Mouse (Mus musculus): ENCODE results near the gene Sbno2. TPM values are rescaled to one million over a fixed set of nuclear protein-coding genes. Genes with fewer than 3 reads are reported as not detected.
A peak's percentile ranks its signal among the peaks of the same experiment; 100 is the strongest.

Sbno2 gene
- polyA plus RNA-seq, 1 experiment from 2014 or later: 5.6 TPM

GRCm38 (mm10) chr10:80139975-80140665 lies 34.7 kb upstream of the Sbno2 start:
- H3K4me2 ChIP-seq (ENCODE audit: low read depth, low read length): no peak overlapping the region
- WGBS: 74% methylated on average over 11 of the region's 11 CpGs

GRCm38 (mm10) chr10:80139439-80139775 lies 34.0 kb upstream of the Sbno2 start:
- Histone ChIP-seq H3K9ac (replicated peaks; ENCODE audit: low read length) (peak overlapping the region; percentile 81), H3K27ac (replicated peaks; ENCODE audit: low read depth, low read length) (0 out of 2 replicates have a peak overlapping the region, but pooled peaks have one; percentile 8), H3K9me3 (replicated peaks; ENCODE audit: control insufficient read depth, low read length) (no peaks in the 10 kb centered on the region), H3K4me1 (ENCODE audit: control insufficient read depth, insufficient read depth, low read length) (peaks cover 14% of the 10 kb centered on the region), H3K4me3 (ENCODE audit: low read depth, low read length) (peak overlapping the region; percentile 76), H3K4me2 (ENCODE audit: low read depth, low read length) (peak overlapping the region; percentile 98), H3K27me3 (ENCODE audit: control insufficient read depth, insufficient read depth, low read length) (peaks cover 19% of the 10 kb centered on the region), H3K36me3 (replicated peaks; ENCODE audit: control insufficient read depth, insufficient read depth, low read depth, low read length) (peaks cover 3% of the 10 kb centered on the region)
- DNase-seq (ENCODE audit: low spot score) (no peak), ATAC-seq (replicated peaks; ENCODE audit: insufficient number of reproducible peaks, low FRiP score, low TSS enrichment, low read depth) (no peak)
- WGBS: 0% methylated on average over 10 of the region's 10 CpGs

More at GRCm38 (mm10) chr10:80139975-80140665, 34.7 kb upstream of the Sbno2 start:
- peaks cover 19% of the 10 kb centered on the region for H3K27me3 ChIP-seq (ENCODE audit: control insufficient read depth, insufficient read depth, low read length)
- H3K4me1 ChIP-seq (ENCODE audit: control insufficient read depth, insufficient read depth, low read length): peaks cover 14% of the 10 kb centered on the region
- no peak overlapping the region for H3K9ac ChIP-seq (replicated peaks; ENCODE audit: low read length)
- H3K27ac ChIP-seq (replicated peaks; ENCODE audit: low read depth, low read length): no peak overlapping the region
- H3K36me3 ChIP-seq (replicated peaks; ENCODE audit: control insufficient read depth, insufficient read depth, low read depth, low read length): peaks cover 7% of the 10 kb centered on the region
- H3K9me3 ChIP-seq (replicated peaks; ENCODE audit: control insufficient read depth, low read length): no peaks in the 10 kb centered on the region
- H3K4me3 ChIP-seq (ENCODE audit: low read depth, low read length): no peak overlapping the region
- DNase-seq (ENCODE audit: low spot score): no peak
- no peak for ATAC-seq (replicated peaks; ENCODE audit: insufficient number of reproducible peaks, low FRiP score, low TSS enrichment, low read depth)

GRCm38 (mm10) chr10:80138553-80139438 lies 33.4 kb upstream of the Sbno2 start, which contains the start of gene Atp5d:
Gene Atp5d, plus strand, starts transcription at chr10:80138632.
- H3K4me1 ChIP-seq (ENCODE audit: control insufficient read depth, insufficient read depth, low read length): peaks cover 14% of the 10 kb centered on the region
- ATAC-seq (replicated peaks; ENCODE audit: insufficient number of reproducible peaks, low FRiP score, low TSS enrichment, low read depth): no peak

GRCm38 (mm10) chr10:80137626-80138552 lies 32.5 kb upstream of the Sbno2 start:
- Histone ChIP-seq H3K4me1 (ENCODE audit: control insufficient read depth, insufficient read depth, low read length) (peaks cover 14% of the 10 kb centered on the region), H3K27me3 (ENCODE audit: control insufficient read depth, insufficient read depth, low read length) (peaks cover 19% of the 10 kb centered on the region), H3K9ac (replicated peaks; ENCODE audit: low read length) (peak overlapping the region; percentile 81), H3K36me3 (replicated peaks; ENCODE audit: control insufficient read depth, insufficient read depth, low read depth, low read length) (no peaks in the 10 kb centered on the region), H3K4me3 (ENCODE audit: low read depth, low read length) (peak overlapping the region; percentile 76), H3K9me3 (replicated peaks; ENCODE audit: control insufficient read depth, low read length) (no peaks in the 10 kb centered on the region), H3K27ac (replicated peaks; ENCODE audit: low read depth, low read length) (no peak overlapping the region; the same call in 1 of the 2 replicates), H3K4me2 (ENCODE audit: low read depth, low read length) (peak overlapping the region; percentile 98)
- DNase-seq (ENCODE audit: low spot score) (peak; percentile 28), ATAC-seq (replicated peaks; ENCODE audit: insufficient number of reproducible peaks, low FRiP score, low TSS enrichment, low read depth) (no peak)
- 6% methylated on average over 29 of the region's 33 CpGs for WGBS

More at GRCm38 (mm10) chr10:80138553-80139438, 33.4 kb upstream of the Sbno2 start, which contains the start of gene Atp5d:
- Histone ChIP-seq H3K4me2 (ENCODE audit: low read depth, low read length) (peak within 1 kb of the TSS; percentile 98), H3K27me3 (ENCODE audit: control insufficient read depth, insufficient read depth, low read length) (peaks cover 19% of the 10 kb centered on the region), H3K9ac (replicated peaks; ENCODE audit: low read length) (peak within 1 kb of the TSS; percentile 81), H3K4me3 (ENCODE audit: low read depth, low read length) (peak within 1 kb of the TSS; percentile 76), H3K9me3 (replicated peaks; ENCODE audit: control insufficient read depth, low read length) (no peaks in the 10 kb centered on the region), H3K27ac (replicated peaks; ENCODE audit: low read depth, low read length) (peak within 1 kb of the TSS; percentile 8; the same call in 1 of the 2 replicates), H3K36me3 (replicated peaks; ENCODE audit: control insufficient read depth, insufficient read depth, low read depth, low read length) (peaks cover 3% of the 10 kb centered on the region)
- WGBS: under 1% methylated on average over 86 of the region's 94 CpGs
- DNase-seq (ENCODE audit: low spot score): peak; percentile 65

GRCm38 (mm10) chr10:80136952-80137625 lies 31.7 kb upstream of the Sbno2 start:
- Histone ChIP-seq H3K36me3 (replicated peaks; ENCODE audit: control insufficient read depth, insufficient read depth, low read depth, low read length) (0 out of 2 replicates have a peak, but pooled peaks cover 2% of the 10 kb centered on the region), H3K4me1 (ENCODE audit: control insufficient read depth, insufficient read depth, low read length) (peaks cover 16% of the 10 kb centered on the region), H3K9me3 (replicated peaks; ENCODE audit: control insufficient read depth, low read length) (no peaks in the 10 kb centered on the region), H3K4me2 (ENCODE audit: low read depth, low read length) (peak overlapping the region; percentile 98), H3K4me3 (ENCODE audit: low read depth, low read length) (peak overlapping the region; percentile 76), H3K9ac (replicated peaks; ENCODE audit: low read length) (peak overlapping the region; percentile 34), H3K27me3 (ENCODE audit: control insufficient read depth, insufficient read depth, low read length) (peaks cover 19% of the 10 kb centered on the region), H3K27ac (replicated peaks; ENCODE audit: low read depth, low read length) (no peak overlapping the region)
- DNase-seq (ENCODE audit: low spot score): peak; percentile 27
- ATAC-seq (replicated peaks; ENCODE audit: insufficient number of reproducible peaks, low FRiP score, low TSS enrichment, low read depth): no peak
- WGBS: 4% methylated on average over 29 of the region's 29 CpGs

GRCm38 (mm10) chr10:80136179-80136951 lies 31.0 kb upstream of the Sbno2 start:
- H3K9ac ChIP-seq (replicated peaks; ENCODE audit: low read length): no peak overlapping the region
- H3K27me3 ChIP-seq (ENCODE audit: control insufficient read depth, insufficient read depth, low read length): peaks cover 19% of the 10 kb centered on the region
- H3K4me3 ChIP-seq (ENCODE audit: low read depth, low read length): peak overlapping the region; percentile 76
- ATAC-seq (replicated peaks; ENCODE audit: insufficient number of reproducible peaks, low FRiP score, low TSS enrichment, low read depth): no peak
- WGBS: 19% methylated on average over 45 of the region's 49 CpGs
- peaks cover 21% of the 10 kb centered on the region for H3K4me1 ChIP-seq (ENCODE audit: control insufficient read depth, insufficient read depth, low read length)
- H3K36me3 ChIP-seq (replicated peaks; ENCODE audit: control insufficient read depth, insufficient read depth, low read depth, low read length): 0 out of 2 replicates have a peak, but pooled peaks cover 2% of the 10 kb centered on the region
- H3K4me2 ChIP-seq (ENCODE audit: low read depth, low read length): peak overlapping the region; percentile 98
- no peak for DNase-seq (ENCODE audit: low spot score)
- no peaks in the 10 kb centered on the region for H3K9me3 ChIP-seq (replicated peaks; ENCODE audit: control insufficient read depth, low read length)
- no peak overlapping the region for H3K27ac ChIP-seq (replicated peaks; ENCODE audit: low read depth, low read length)

Data from embryonic facial prominence, embryonic 11.5 days (tissue).